Mouse (Mus musculus) small intestine, adult 2 months (tissue): ENCODE results near the gene Sorcs2. TPM values are rescaled to one million over a fixed set of nuclear protein-coding genes. Genes with fewer than 3 reads are reported as not detected.

Experiments
- H3K27ac ChIP-seq: fragments of 200-500 bp; 2 replicates; pipeline ENCODE4 v1.5.1; 2012; ENCODE audit warnings: low read depth, low read length, control low read depth, inconsistent platforms; ENCODE audit not compliant: insufficient read depth
- H3K27me3 ChIP-seq: fragments of 200-500 bp; 2 replicates; pipeline ENCODE4 v1.6.1; 2012; ENCODE audit warnings: mild to moderate bottlenecking, moderate library complexity, low read length, inconsistent platforms; ENCODE audit not compliant: control insufficient read depth, insufficient read depth
- H3K36me3 ChIP-seq: fragments of 200-500 bp; 2 replicates; pipeline ENCODE4 v1.6.1; 2012; ENCODE audit warnings: mild to moderate bottlenecking, low read length, control low read depth, inconsistent platforms; ENCODE audit not compliant: control insufficient read depth, insufficient read depth
- H3K4me1 ChIP-seq: fragments of 200-500 bp; 2 replicates; pipeline ENCODE4 v1.6.1; 2012; ENCODE audit warnings: low read length, inconsistent platforms, mixed read lengths; ENCODE audit not compliant: control insufficient read depth, insufficient read depth, insufficient read length
- H3K4me3 ChIP-seq: fragments of 200-500 bp; 2 replicates; pipeline ENCODE4 v1.5.1; 2012; ENCODE audit warnings: low read depth, mild to moderate bottlenecking, control low read depth, inconsistent platforms, low read length, moderate library complexity
- CTCF ChIP-seq: fragments of 200-500 bp; IDR thresholded peaks from 2 replicates; pipeline ENCODE4 v1.5.1; 2012; ENCODE audit warnings: low read depth, mild to moderate bottlenecking, control low read depth, inconsistent platforms, low read length, moderate library complexity, mixed read lengths; ENCODE audit not compliant: insufficient replicate concordance, insufficient read length; ENCODE audit errors: extremely low read depth
- POLR2A ChIP-seq: fragments of 200-500 bp; IDR thresholded peaks from 2 replicates; pipeline ENCODE4 v1.6.1; 2012; ENCODE audit warnings: low read depth, mild to moderate bottlenecking, control low read depth, inconsistent platforms, low read length, moderate library complexity
- WGBS: fragments of 180-500 bp; shearing (Covaris S2); methylation state at CpG from one replicate; pipeline ENCODE4 v1.1.7; 2018; 5-methylcytosine and 5-hydroxymethylcytosine counted together
- polyA plus RNA-seq: library from polyadenylated mRNA; depleted of rRNA; stranded (reverse); fragments of >200 nt; gene quantifications from 2 replicates; pipeline ENCODE4 v1.2.3, GENCODE M21; 2012; rRNA removed

Gene Sorcs2
- polyA plus RNA-seq, 1 experiment: 5.9 TPM

DNA sequence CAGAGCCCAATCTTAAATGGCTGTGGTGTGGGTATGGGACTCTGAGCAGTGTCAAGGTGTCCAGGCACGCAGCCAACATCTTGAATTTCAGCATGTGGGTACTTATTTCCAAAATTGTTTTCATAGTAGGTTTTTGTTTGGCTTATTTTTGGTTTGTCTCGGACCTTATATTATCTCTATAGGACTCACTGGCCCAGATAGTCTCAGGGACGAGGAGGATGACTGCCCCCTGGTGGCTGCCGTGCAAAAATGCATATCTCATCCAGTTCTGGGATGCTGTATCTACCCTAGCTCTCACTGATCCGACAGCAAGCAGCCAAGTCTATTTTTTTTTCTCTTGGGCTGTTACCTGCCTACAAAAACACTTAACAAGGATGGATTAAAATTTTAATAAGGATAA lies 422.3 kb downstream of the Sorcs2 start:
- 12% methylated on average over 5 of the region's 5 CpGs for WGBS

DNA sequence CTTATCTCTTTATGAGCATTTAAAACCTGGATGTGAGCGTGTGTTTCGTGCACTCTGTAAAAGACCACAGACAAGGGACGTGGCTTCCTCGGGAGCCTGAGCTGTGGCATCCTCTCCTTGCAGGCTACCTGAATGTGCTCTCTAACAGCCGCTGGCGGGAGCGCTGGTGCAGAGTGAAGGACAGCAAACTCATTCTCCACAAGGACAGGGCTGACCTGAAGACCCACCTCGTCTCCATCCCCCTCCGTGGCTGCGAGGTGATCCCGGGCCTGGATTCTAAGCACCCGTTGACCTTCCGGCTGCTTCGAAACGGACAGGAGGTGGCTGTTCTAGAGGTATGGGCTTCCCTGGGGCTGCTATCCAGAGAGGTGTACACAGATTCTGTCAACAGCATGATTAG lies 423.7 kb downstream of the Sorcs2 start:
- WGBS: 79% methylated on average over 15 of the region's 15 CpGs
- Histone ChIP-seq H3K4me1 (no peaks in the 10 kb centered on the region), H3K36me3 (no peaks in the 10 kb centered on the region)

More for the DNA sequence above, 422.3 kb downstream of the Sorcs2 start:
- H3K4me1 ChIP-seq: no peaks in the 10 kb centered on the region
- no peaks in the 10 kb centered on the region for H3K36me3 ChIP-seq
- H3K4me3 ChIP-seq: no peak overlapping the region
- H3K27ac ChIP-seq: no peak overlapping the region
- TF ChIP-seq POLR2A: no peak
- peak; percentile 88; the same call in 1 of the 2 replicates for TF ChIP-seq CTCF
- H3K27me3 ChIP-seq: no peaks in the 10 kb centered on the region

GRCm38 (mm10) chr5:35973800-35974199 lies 424.1 kb downstream of the Sorcs2 start:
- 21% methylated on average over 12 of the region's 12 CpGs for WGBS
- H3K4me3 ChIP-seq: peak overlapping the region; percentile 23; the same call in 1 of the 2 replicates
- no peaks in the 10 kb centered on the region for H3K36me3 ChIP-seq
- H3K27me3 ChIP-seq: no peaks in the 10 kb centered on the region
- no peak for TF ChIP-seq CTCF
- TF ChIP-seq POLR2A: no peak
- peak overlapping the region; percentile 43 for H3K27ac ChIP-seq
- no peaks in the 10 kb centered on the region for H3K4me1 ChIP-seq

More for the DNA sequence above, 423.7 kb downstream of the Sorcs2 start:
- Histone ChIP-seq H3K4me3 (no peak overlapping the region), H3K27ac (peak overlapping the region; percentile 43), H3K27me3 (no peaks in the 10 kb centered on the region)
- TF ChIP-seq POLR2A (no peak), CTCF (no peak)

DNA sequence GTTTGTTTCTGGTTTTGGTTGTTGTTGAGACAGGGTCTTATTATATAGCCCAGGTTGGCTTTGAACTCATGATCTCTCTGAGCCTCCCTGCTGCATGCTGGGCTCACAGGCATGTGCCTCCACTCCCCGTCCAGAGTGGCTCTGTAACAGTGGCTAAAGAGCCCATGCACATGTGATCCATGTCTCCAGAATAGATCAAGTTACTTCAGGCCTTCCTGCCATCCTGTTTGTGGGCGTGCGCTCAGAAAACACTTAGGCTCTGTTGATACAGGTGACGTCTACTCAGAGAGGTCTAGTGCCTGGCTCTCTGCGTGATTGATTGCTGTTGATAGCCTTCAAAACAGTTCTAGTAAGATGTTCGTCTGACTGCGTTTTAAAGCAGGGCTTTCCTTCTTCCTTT lies 425.2 kb downstream of the Sorcs2 start:
- no peak overlapping the region for H3K4me3 ChIP-seq
- TF ChIP-seq POLR2A: no peak
- TF ChIP-seq CTCF: no peak
- no peaks in the 10 kb centered on the region for H3K36me3 ChIP-seq
- H3K27ac ChIP-seq: no peak overlapping the region
- no peaks in the 10 kb centered on the region for H3K4me1 ChIP-seq
- WGBS: 74% methylated on average over 7 of the region's 7 CpGs
- no peaks in the 10 kb centered on the region for H3K27me3 ChIP-seq

GRCm38 (mm10) chr5:35971841-35972578 lies 425.9 kb downstream of the Sorcs2 start:
- no peak overlapping the region for H3K27ac ChIP-seq
- TF ChIP-seq CTCF (peak; percentile 97), POLR2A (no peak)
- no peaks in the 10 kb centered on the region for H3K36me3 ChIP-seq
- no peaks in the 10 kb centered on the region for H3K27me3 ChIP-seq
- H3K4me3 ChIP-seq: no peak overlapping the region
- H3K4me1 ChIP-seq: no peaks in the 10 kb centered on the region
- WGBS: 67% methylated on average over 10 of the region's 10 CpGs

DNA sequence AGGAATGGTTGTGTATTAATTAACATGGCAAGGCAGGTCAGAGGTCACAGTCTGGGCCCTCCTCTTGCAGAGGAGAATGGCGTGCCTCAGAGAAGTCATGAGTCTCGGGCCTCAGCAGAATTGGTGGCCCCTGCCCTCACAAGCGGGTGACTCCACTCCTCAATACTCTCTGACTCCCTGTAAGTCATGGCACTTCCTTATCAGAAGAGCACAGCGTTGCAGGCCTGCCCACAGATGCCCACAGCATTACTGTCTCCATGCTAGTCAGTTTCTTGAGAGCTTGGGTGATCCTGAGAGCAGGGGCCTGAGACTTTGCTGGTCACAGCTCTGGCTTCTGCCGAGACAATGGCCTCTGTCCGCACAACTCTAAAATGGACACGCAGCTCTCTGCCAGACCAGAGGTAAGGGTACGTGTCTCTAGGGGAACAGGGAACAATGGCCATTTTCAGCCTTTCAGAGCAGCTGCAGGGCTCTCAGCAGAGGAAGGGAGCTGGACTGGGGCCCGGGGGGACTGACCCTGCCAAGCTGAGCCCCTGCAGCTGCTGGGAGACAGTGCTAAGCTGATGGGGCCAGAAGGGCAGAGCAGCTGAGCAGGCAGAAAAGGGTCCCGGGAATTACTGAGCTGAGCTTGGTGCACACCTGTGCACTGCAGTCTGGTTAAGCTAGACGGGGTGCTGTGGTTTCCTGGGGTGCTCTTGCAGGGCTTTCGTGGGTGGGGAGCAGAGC lies 427.4 kb downstream of the Sorcs2 start:
- TF ChIP-seq CTCF (no peak), POLR2A (no peak)
- 80% methylated on average over 12 of the region's 12 CpGs for WGBS
- Histone ChIP-seq H3K27ac (no peak overlapping the region), H3K36me3 (0 out of 2 replicates have a peak, but pooled peaks cover under 1% of the 10 kb centered on the region), H3K4me3 (no peak overlapping the region), H3K27me3 (no peaks in the 10 kb centered on the region), H3K4me1 (no peaks in the 10 kb centered on the region)

DNA sequence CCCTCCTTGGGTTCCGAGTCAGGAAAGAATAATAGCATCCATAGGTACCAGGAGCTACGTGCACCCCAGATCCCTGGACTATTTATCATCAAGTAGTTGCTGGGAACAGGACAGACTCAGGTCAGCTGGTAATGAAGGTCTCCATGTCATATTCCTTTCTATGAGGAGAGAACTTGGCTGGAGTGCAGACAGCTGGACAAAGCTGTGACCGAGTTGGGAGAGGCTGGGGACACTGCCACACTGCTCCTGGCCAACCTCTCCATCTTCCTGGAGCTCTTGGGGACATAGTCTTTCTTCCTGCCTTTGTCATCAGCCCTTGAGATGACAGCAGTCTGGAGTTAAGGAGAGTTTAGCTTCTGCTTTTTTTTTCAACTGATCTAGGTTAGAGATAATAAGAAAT lies 428.1 kb downstream of the Sorcs2 start:
- Histone ChIP-seq H3K27ac (no peak overlapping the region), H3K36me3 (0 out of 2 replicates have a peak, but pooled peaks cover 2% of the 10 kb centered on the region), H3K4me1 (no peaks in the 10 kb centered on the region), H3K27me3 (no peaks in the 10 kb centered on the region), H3K4me3 (no peak overlapping the region)
- no peak for TF ChIP-seq POLR2A
- no peak for TF ChIP-seq CTCF
- 74% methylated on average over 3 of the region's 3 CpGs for WGBS

Other genes with a start within 250 kb of the Sorcs2 start
- 0.16 and 44.2 TPM in 2 replicates for gene Psapl1, start 194.1 kb downstream of the Sorcs2 start, polyA plus RNA-seq
- 6.4 and 9.0 TPM in 2 replicates for gene Grpel1, start 66.9 kb upstream of the Sorcs2 start, polyA plus RNA-seq
- 7.0 and 8.6 TPM in 2 replicates for gene Tada2b, start 86.1 kb upstream of the Sorcs2 start, polyA plus RNA-seq
- gene Ccdc96, start 86.4 kb upstream of the Sorcs2 start, polyA plus RNA-seq: 0.03 TPM in 1 of 2 replicates, not detected in the other
- gene Tbc1d14, start 195.1 kb upstream of the Sorcs2 start, polyA plus RNA-seq: 21.1 and 21.7 TPM in 2 replicates